Mouse (Mus musculus) stomach, embryonic 16.5 days (tissue): Measurements from ENCODE around the gene Mark2. TPM values are rescaled to one million over a fixed set of nuclear protein-coding genes. Genes with fewer than 3 reads are reported as not detected.

ENCODE experiments used
- ATAC-seq: fragments of 200-750 bp; cut with Nextera tagmentation; 2 replicates; pipeline ENCODE4 v1.8.0; 2017; ENCODE audit warnings: moderate number of reproducible peaks, moderate TSS enrichment; ENCODE audit not compliant: insufficient read depth, low FRiP score
- H3K27ac ChIP-seq: fragments of 300-500 bp; sonication (generic); 2 replicates; pipeline ENCODE4 v1.5.1; 2014; ENCODE audit warnings: low read length
- H3K27me3 ChIP-seq: fragments of 300-500 bp; sonication (generic); 2 replicates; pipeline ENCODE4 v1.6.1; 2014; ENCODE audit warnings: low read length, control low read depth, mixed read lengths; ENCODE audit not compliant: control insufficient read depth, insufficient read depth
- H3K36me3 ChIP-seq: fragments of 300-500 bp; sonication (generic); 2 replicates; pipeline ENCODE4 v1.6.1; 2014; ENCODE audit warnings: low read length; ENCODE audit not compliant: control insufficient read depth, insufficient read depth
- H3K4me1 ChIP-seq: fragments of 300-500 bp; sonication (generic); 2 replicates; pipeline ENCODE4 v1.6.1; 2014; ENCODE audit warnings: low read length, control low read depth, mixed read lengths; ENCODE audit not compliant: control insufficient read depth, insufficient read depth
- H3K4me2 ChIP-seq: fragments of 300-500 bp; sonication (generic); 2 replicates; pipeline ENCODE4 v1.6.1; 2014; ENCODE audit warnings: low read depth, low read length, mixed read lengths
- H3K4me3 ChIP-seq: fragments of 300-500 bp; sonication (generic); replicated peaks from 2 replicates; pipeline ENCODE4 v1.5.1; 2014; ENCODE audit warnings: mild to moderate bottlenecking, low read length
- H3K9ac ChIP-seq: fragments of 300-500 bp; sonication (generic); 2 replicates; pipeline ENCODE4 v1.6.1; 2014; ENCODE audit warnings: low read length
- H3K9me3 ChIP-seq: fragments of 300-500 bp; sonication (generic); replicated peaks from 2 replicates; pipeline ENCODE4 v1.6.1; 2016; ENCODE audit warnings: low read length, control low read depth; ENCODE audit not compliant: control insufficient read depth
- WGBS: fragments of 180-500 bp; shearing (Covaris S2); extraction: QIAGEN DNeasy Blood & Tissue Kit; methylation state at CpG from one replicate; pipeline ENCODE4 v1.1.7; 2014; 5-methylcytosine and 5-hydroxymethylcytosine counted together
- polyA plus RNA-seq: library from polyadenylated mRNA; unstranded; fragments of >200 nt; fragmentation: Nextera tagmentation; extraction: Ambion mirVana; gene quantifications from 2 replicates; pipeline ENCODE4 v1.2.1, GENCODE M21; 2015

The Mark2 gene
- polyA plus RNA-seq, 1 experiment from 2014 or later, result 42.7 TPM

DNA sequence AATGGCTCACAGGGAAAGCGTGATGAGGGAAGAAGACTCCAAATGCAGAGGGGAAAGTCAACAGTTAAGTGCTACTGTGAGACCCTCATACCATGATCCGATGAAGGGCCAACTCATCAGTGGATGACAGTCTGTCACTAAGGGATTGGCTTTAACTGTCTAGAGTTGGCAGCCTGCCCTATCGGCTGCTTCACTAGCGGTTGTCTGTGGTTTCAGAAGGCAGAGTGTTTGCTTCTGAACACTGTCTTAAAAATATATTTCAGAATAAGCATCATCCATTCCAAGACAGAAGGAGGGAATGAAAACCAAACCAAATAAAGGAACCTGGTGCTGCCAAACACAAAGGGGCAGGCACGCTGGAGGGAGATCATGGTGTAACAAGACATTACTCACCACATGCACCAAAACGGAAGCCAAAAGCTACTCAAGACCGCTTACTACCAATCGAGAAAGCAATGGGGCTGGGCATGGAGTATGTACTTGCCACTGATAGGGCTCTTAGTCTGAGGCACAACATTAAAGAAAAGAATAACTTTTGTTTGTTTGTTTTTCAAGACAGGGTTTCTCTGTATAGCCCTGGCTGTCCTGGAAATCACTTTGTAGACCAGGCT is 26.6 kb downstream of the Mark2 start:
- Histone ChIP-seq H3K36me3 (no peaks in the 10 kb centered on the region), H3K4me2 (no peak overlapping the region), H3K4me3 (no peak overlapping the region), H3K27me3 (no peaks in the 10 kb centered on the region), H3K9ac (no peak overlapping the region), H3K9me3 (no peaks in the 10 kb centered on the region), H3K27ac (no peak overlapping the region), H3K4me1 (peaks cover 34% of the 10 kb centered on the region)
- no peak for ATAC-seq
- WGBS, result 63% methylated on average over 8 of the region's 8 CpGs

DNA sequence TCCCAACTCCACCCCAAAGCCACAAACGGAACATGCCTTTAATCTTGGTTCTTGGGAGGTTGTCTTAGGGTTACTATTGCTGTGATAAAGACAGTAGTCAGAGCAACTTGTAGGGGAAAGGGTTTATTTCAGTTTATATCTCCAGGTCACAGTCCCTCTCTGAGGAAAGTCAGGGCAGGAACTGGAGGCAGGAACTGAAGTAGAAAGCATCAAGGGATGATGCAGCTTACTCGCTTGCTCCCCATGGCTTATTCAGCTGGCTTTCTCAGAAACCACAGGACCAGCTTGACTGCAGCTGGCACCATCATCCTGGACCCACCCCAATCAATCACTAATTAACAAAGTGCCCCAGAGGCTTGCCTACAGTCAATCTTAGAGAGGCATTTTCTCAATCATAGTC is 28.0 kb downstream of the Mark2 start:
- Histone ChIP-seq H3K27ac (0 out of 2 replicates have a peak overlapping the region, but pooled peaks have one; percentile 16), H3K27me3 (no peaks in the 10 kb centered on the region), H3K9ac (no peak overlapping the region), H3K4me2 (no peak overlapping the region), H3K4me3 (no peak overlapping the region), H3K36me3 (no peaks in the 10 kb centered on the region), H3K9me3 (no peaks in the 10 kb centered on the region), H3K4me1 (peaks cover 47% of the 10 kb centered on the region)
- WGBS, result 68% methylated on average over 2 of the region's 2 CpGs
- ATAC-seq, result no peak

DNA sequence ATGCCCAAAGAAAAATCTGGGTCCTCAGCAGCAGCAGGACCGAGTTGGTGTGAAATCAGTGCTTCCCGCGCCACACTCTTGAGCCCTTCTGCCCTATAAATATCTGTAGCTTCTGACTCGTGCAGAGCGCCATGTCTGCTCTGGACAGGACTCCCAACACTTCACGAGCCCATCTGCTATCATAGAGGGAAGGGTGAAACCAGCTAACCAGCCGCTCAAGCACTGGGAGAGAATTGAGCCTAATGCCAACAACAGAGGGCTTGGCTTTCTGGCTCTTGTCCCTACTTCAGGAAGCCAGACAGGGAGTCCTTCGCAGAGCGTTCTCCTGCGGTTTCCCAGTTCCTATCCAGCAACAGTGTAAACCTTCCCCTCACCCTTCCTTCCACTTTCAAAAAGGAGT is 30.4 kb downstream of the Mark2 start:
- H3K4me2 ChIP-seq, result peak overlapping the region; percentile 42; the same call in 1 of the 2 replicates
- ATAC-seq, result no peak
- H3K9ac ChIP-seq, result peak overlapping the region; percentile 44
- H3K4me1 ChIP-seq, result peaks cover 67% of the 10 kb centered on the region
- 29% methylated on average over 10 of the region's 10 CpGs for WGBS
- no peak overlapping the region; the same call in 1 of the 2 replicates for H3K4me3 ChIP-seq
- no peaks in the 10 kb centered on the region for H3K9me3 ChIP-seq
- no peaks in the 10 kb centered on the region for H3K36me3 ChIP-seq
- H3K27me3 ChIP-seq, result no peaks in the 10 kb centered on the region
- H3K27ac ChIP-seq, result peak overlapping the region; percentile 98

- peaks cover 73% of the 10 kb centered on the region for H3K4me1 ChIP-seq
- peak; percentile 85 for ATAC-seq
- no peaks in the 10 kb centered on the region for H3K36me3 ChIP-seq
- no peak overlapping the region for H3K4me3 ChIP-seq
- WGBS, result 14% methylated on average over 5 of the region's 5 CpGs
- peak overlapping the region; percentile 3; the same call in 1 of the 2 replicates for H3K4me2 ChIP-seq
- no peaks in the 10 kb centered on the region for H3K27me3 ChIP-seq
- peak overlapping the region; percentile 46 for H3K9ac ChIP-seq
- H3K27ac ChIP-seq, result peak overlapping the region; percentile 98
- H3K9me3 ChIP-seq, result no peaks in the 10 kb centered on the region
Measured at GRCm38 (mm10) chr19:7310704-7311103, 31.0 kb downstream of the Mark2 start.

GRCm38 (mm10) chr19:7309738-7310330 is 31.8 kb downstream of the Mark2 start:
- H3K4me1 ChIP-seq, result peaks cover 74% of the 10 kb centered on the region
- H3K4me3 ChIP-seq, result no peak overlapping the region
- no peaks in the 10 kb centered on the region for H3K9me3 ChIP-seq
- H3K27me3 ChIP-seq, result no peaks in the 10 kb centered on the region
- ATAC-seq, result no peak
- peak overlapping the region; percentile 98 for H3K27ac ChIP-seq
- H3K4me2 ChIP-seq, result 0 out of 2 replicates have a peak overlapping the region, but pooled peaks have one; percentile 3
- WGBS, result 72% methylated on average over 2 of the region's 2 CpGs
- H3K36me3 ChIP-seq, result no peaks in the 10 kb centered on the region
- peak overlapping the region; percentile 46 for H3K9ac ChIP-seq

GRCm38 (mm10) chr19:7307995-7308770 is 33.5 kb downstream of the Mark2 start:
- Histone ChIP-seq H3K4me3 (no peak overlapping the region), H3K36me3 (no peaks in the 10 kb centered on the region), H3K9ac (peak overlapping the region; percentile 15; the same call in 1 of the 2 replicates), H3K27me3 (no peaks in the 10 kb centered on the region), H3K27ac (peak overlapping the region; percentile 98), H3K9me3 (no peaks in the 10 kb centered on the region), H3K4me1 (peaks cover 77% of the 10 kb centered on the region), H3K4me2 (peak overlapping the region; percentile 32)
- ATAC-seq, result peak; percentile 79
- WGBS, result 38% methylated on average over 8 of the region's 8 CpGs

DNA sequence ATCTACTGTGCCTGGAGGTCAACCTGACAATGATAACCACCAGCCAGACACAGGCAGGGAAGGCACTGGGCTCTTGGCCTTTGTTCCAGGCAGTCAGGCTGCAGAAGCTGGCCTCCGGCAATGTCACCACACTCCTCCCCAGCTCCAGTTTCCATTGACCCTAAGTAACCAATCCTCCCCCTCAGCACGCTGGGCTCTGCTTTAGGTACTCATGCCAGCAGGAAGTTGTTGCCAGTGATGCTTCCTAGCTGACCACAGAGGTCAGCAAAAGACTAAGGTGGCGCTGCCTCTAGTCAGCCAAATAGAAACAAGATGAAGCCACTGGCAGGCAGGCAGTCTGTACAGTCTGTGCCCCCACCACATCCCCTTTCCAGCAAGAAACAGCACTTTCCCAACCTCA is 34.7 kb downstream of the Mark2 start:
- no peaks in the 10 kb centered on the region for H3K36me3 ChIP-seq
- H3K9me3 ChIP-seq, result no peaks in the 10 kb centered on the region
- peak overlapping the region; percentile 98 for H3K27ac ChIP-seq
- no peak overlapping the region for H3K4me3 ChIP-seq
- peaks cover 82% of the 10 kb centered on the region for H3K4me1 ChIP-seq
- H3K4me2 ChIP-seq, result peak overlapping the region; percentile 32; the same call in 1 of the 2 replicates
- ATAC-seq, result no peak
- H3K9ac ChIP-seq, result peak overlapping the region; percentile 11
- H3K27me3 ChIP-seq, result no peaks in the 10 kb centered on the region
- WGBS, result 54% methylated on average over 3 of the region's 3 CpGs

DNA sequence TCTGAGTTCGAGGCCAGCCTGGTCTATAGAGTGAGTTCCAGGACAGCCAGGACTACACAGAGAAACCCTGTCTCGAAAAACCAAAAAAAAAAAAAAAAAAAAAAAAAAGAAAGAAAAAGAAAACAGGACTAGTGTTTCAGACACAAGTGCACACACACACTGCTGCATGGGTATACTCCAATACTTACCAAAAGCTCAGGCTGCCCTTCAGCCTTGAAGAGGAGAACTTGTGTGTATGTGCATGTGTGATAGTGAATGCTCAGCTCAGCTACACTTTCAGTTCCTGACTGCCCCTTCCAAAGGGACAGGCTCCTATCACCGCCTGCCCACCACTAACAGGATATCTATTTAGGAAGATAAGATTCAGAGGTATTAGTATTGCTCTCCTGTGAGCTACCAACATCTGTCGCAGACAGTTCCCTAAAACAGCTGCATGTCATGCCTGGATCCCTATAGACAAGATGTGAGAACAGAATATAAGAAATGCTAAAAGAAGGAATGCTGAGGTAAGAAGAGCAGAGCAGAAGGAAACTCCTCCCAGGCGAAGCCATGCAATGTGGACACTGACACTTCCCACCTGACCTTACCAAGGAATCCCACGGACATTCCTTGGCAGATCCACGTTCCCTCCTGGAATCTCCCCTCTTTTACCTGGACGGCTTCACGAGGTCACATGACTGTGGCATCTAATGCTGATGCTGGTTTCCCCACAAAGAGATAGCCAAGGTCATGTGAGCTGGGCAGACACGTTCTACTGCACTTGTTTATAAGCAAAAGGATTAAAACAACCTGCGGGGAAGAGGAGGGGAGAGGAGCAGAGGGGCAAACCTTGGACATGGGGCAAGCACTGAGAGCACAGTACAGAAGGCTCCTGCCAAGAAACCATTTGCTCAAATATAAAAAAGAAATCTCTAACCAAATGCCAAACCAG is 36.0 kb downstream of the Mark2 start:
- H3K4me1 ChIP-seq, result peaks cover 81% of the 10 kb centered on the region
- H3K9ac ChIP-seq, result no peak overlapping the region
- H3K27me3 ChIP-seq, result no peaks in the 10 kb centered on the region
- 59% methylated on average over 10 of the region's 11 CpGs for WGBS
- no peak overlapping the region for H3K4me2 ChIP-seq
- H3K27ac ChIP-seq, result peak overlapping the region; percentile 98
- no peaks in the 10 kb centered on the region for H3K9me3 ChIP-seq
- ATAC-seq, result no peak
- H3K4me3 ChIP-seq, result no peak overlapping the region
- H3K36me3 ChIP-seq, result no peaks in the 10 kb centered on the region
